Mouse (Mus musculus) embryonic facial prominence, embryonic 13.5 days (tissue): ENCODE measurements around the gene Ufsp2. TPM values are rescaled to one million over a fixed set of nuclear protein-coding genes. Genes with fewer than 3 reads are reported as not detected.

ENCODE experiments used
- ATAC-seq: fragments of 200-750 bp; cut with Nextera tagmentation; 2 replicates; pipeline ENCODE4 v1.8.0; 2017; ENCODE audit warnings: low read depth; ENCODE audit not compliant: insufficient number of reproducible peaks, insufficient read depth, low FRiP score, low TSS enrichment
- H3K27ac ChIP-seq: fragments of 300-500 bp; sonication (generic); 2 replicates; pipeline ENCODE4 v1.5.1; 2015; ENCODE audit warnings: moderate library complexity, mild to moderate bottlenecking, inconsistent platforms
- H3K27me3 ChIP-seq: fragments of 300-500 bp; sonication (generic); 2 replicates; pipeline ENCODE4 v1.6.1; 2015; ENCODE audit warnings: mild to moderate bottlenecking, inconsistent platforms
- H3K36me3 ChIP-seq: fragments of 300-500 bp; sonication (generic); 2 replicates; pipeline ENCODE4 v1.6.1; 2015; ENCODE audit warnings: mild to moderate bottlenecking, inconsistent platforms
- H3K4me1 ChIP-seq: fragments of 300-500 bp; sonication (generic); 2 replicates; pipeline ENCODE4 v1.6.1; 2015; ENCODE audit warnings: inconsistent platforms
- H3K4me2 ChIP-seq: fragments of 300-500 bp; sonication (generic); 2 replicates; pipeline ENCODE4 v1.6.1; 2015; ENCODE audit warnings: moderate library complexity, mild to moderate bottlenecking, inconsistent platforms
- H3K4me3 ChIP-seq: fragments of 300-500 bp; sonication (generic); 2 replicates; pipeline ENCODE4 v1.5.1; 2015; ENCODE audit warnings: mild to moderate bottlenecking, inconsistent platforms
- H3K9ac ChIP-seq: fragments of 300-500 bp; sonication (generic); 2 replicates; pipeline ENCODE4 v1.6.1; 2015; ENCODE audit warnings: mild to moderate bottlenecking, inconsistent platforms
- H3K9me3 ChIP-seq: fragments of 300-500 bp; sonication (generic); 2 replicates; pipeline ENCODE4 v1.6.1; 2016; ENCODE audit warnings: inconsistent platforms
- WGBS: fragments of 180-500 bp; shearing (Covaris S2); methylation state at CpG from one replicate; pipeline ENCODE4 v1.1.7; 2015; ENCODE audit warnings: mixed read lengths; 5-methylcytosine and 5-hydroxymethylcytosine counted together
- polyA plus RNA-seq: library from polyadenylated mRNA; unstranded; fragments of >200 nt; fragmentation: Nextera tagmentation; extraction: Ambion mirVana; gene quantifications from 2 replicates; pipeline ENCODE4 v1.2.1, GENCODE M21; 2015

The Ufsp2 gene
- polyA plus RNA-seq, 1 experiment from 2014 or later, result 94.7 TPM

- H3K4me1 ChIP-seq, result peaks cover 2% of the 10 kb centered on the region
- no peaks in the 10 kb centered on the region for H3K9me3 ChIP-seq
- ATAC-seq, result no peak
- H3K36me3 ChIP-seq, result peaks cover 45% of the 10 kb centered on the region
- H3K27me3 ChIP-seq, result no peaks in the 10 kb centered on the region
- 92% methylated on average over 2 of the region's 2 CpGs for WGBS
- no peak overlapping the region for H3K27ac ChIP-seq
- no peak overlapping the region for H3K9ac ChIP-seq
- no peak overlapping the region for H3K4me2 ChIP-seq
- H3K4me3 ChIP-seq, result no peak overlapping the region
Observed at GRCm38 (mm10) chr8:45994111-45994510, 18.8 kb downstream of the Ufsp2 start.

- Histone ChIP-seq H3K36me3 (peaks cover 39% of the 10 kb centered on the region), H3K4me3 (no peak overlapping the region), H3K27me3 (no peaks in the 10 kb centered on the region), H3K4me2 (no peak overlapping the region), H3K9me3 (no peaks in the 10 kb centered on the region), H3K27ac (no peak overlapping the region), H3K9ac (no peak overlapping the region), H3K4me1 (peaks cover 8% of the 10 kb centered on the region)
- WGBS, result 87% methylated on average over 3 of the region's 3 CpGs
- ATAC-seq, result no peak
Observed at GRCm38 (mm10) chr8:45995576-45995975, 20.2 kb downstream of the Ufsp2 start.

GRCm38 (mm10) chr8:45998228-45998627 lies 22.9 kb downstream of the Ufsp2 start:
- Histone ChIP-seq H3K36me3 (peaks cover 27% of the 10 kb centered on the region), H3K27me3 (no peaks in the 10 kb centered on the region), H3K9me3 (no peaks in the 10 kb centered on the region), H3K4me3 (no peak overlapping the region), H3K27ac (no peak overlapping the region), H3K4me2 (peak overlapping the region; percentile 86), H3K4me1 (peaks cover 8% of the 10 kb centered on the region), H3K9ac (no peak overlapping the region)
- no peak for ATAC-seq
- 57% methylated on average over 2 of the region's 2 CpGs for WGBS

- WGBS, result 4% methylated on average over 22 of the region's 22 CpGs
- H3K4me1 ChIP-seq, result peaks cover 8% of the 10 kb centered on the region
- H3K9me3 ChIP-seq, result no peaks in the 10 kb centered on the region
- peak within 1 kb of the TSS; percentile 97 for H3K27ac ChIP-seq
- H3K9ac ChIP-seq, result peak within 1 kb of the TSS; percentile 82
- peaks cover 21% of the 10 kb centered on the region for H3K36me3 ChIP-seq
- no peaks in the 10 kb centered on the region for H3K27me3 ChIP-seq
- ATAC-seq, result no peak
- peak within 1 kb of the TSS; percentile 54 for H3K4me3 ChIP-seq
- H3K4me2 ChIP-seq, result peak within 1 kb of the TSS; percentile 86
Observed at GRCm38 (mm10) chr8:45999138-45999783, 23.9 kb downstream of the Ufsp2 start, which contains the start of gene Lrp2bp. TSS of gene Lrp2bp (plus strand) at chr8:45999303.

GRCm38 (mm10) chr8:45999784-46000705 lies 24.7 kb downstream of the Ufsp2 start:
- 4% methylated on average over 55 of the region's 55 CpGs for WGBS
- Histone ChIP-seq H3K27me3 (no peaks in the 10 kb centered on the region), H3K36me3 (peaks cover 21% of the 10 kb centered on the region), H3K4me3 (peak overlapping the region; percentile 54), H3K9me3 (no peaks in the 10 kb centered on the region), H3K4me1 (peaks cover 8% of the 10 kb centered on the region), H3K9ac (peak overlapping the region; percentile 82), H3K27ac (peak overlapping the region; percentile 97), H3K4me2 (peak overlapping the region; percentile 86)
- ATAC-seq, result peak; percentile 97

GRCm38 (mm10) chr8:46005596-46005995 lies 30.3 kb downstream of the Ufsp2 start, which contains the start of gene Ankrd37:
TSS of gene Ankrd37 (minus strand) at chr8:46005707.
- WGBS, result 69% methylated on average over 4 of the region's 4 CpGs
- H3K4me2 ChIP-seq, result no peak within 1 kb of the TSS
- no peaks in the 10 kb centered on the region for H3K36me3 ChIP-seq
- H3K4me3 ChIP-seq, result no peak within 1 kb of the TSS
- no peak within 1 kb of the TSS for H3K9ac ChIP-seq
- H3K4me1 ChIP-seq, result peaks cover 1% of the 10 kb centered on the region
- H3K27me3 ChIP-seq, result no peaks in the 10 kb centered on the region
- no peaks in the 10 kb centered on the region for H3K9me3 ChIP-seq
- no peak for ATAC-seq
- no peak within 1 kb of the TSS for H3K27ac ChIP-seq

- ATAC-seq, result no peak
- H3K27ac ChIP-seq, result no peak overlapping the region
- WGBS, result 65% methylated on average over 3 of the region's 3 CpGs
- H3K9me3 ChIP-seq, result no peaks in the 10 kb centered on the region
- no peaks in the 10 kb centered on the region for H3K36me3 ChIP-seq
- H3K4me3 ChIP-seq, result no peak overlapping the region
- H3K9ac ChIP-seq, result no peak overlapping the region
- peaks cover 13% of the 10 kb centered on the region for H3K4me1 ChIP-seq
- no peak overlapping the region for H3K4me2 ChIP-seq
- H3K27me3 ChIP-seq, result no peaks in the 10 kb centered on the region
Observed at GRCm38 (mm10) chr8:46007050-46007672, 31.8 kb downstream of the Ufsp2 start.

- peak overlapping the region; percentile 51 for H3K4me2 ChIP-seq
- peak overlapping the region; percentile 9 for H3K4me3 ChIP-seq
- no peaks in the 10 kb centered on the region for H3K9me3 ChIP-seq
- peak overlapping the region; percentile 63; the same call in 1 of the 2 replicates for H3K27ac ChIP-seq
- H3K4me1 ChIP-seq, result peaks cover 13% of the 10 kb centered on the region
- H3K9ac ChIP-seq, result peak overlapping the region; percentile 16; the same call in 1 of the 2 replicates
- ATAC-seq, result 0 out of 2 replicates have a peak, but pooled peaks have one; percentile 15
- no peaks in the 10 kb centered on the region for H3K36me3 ChIP-seq
- 45% methylated on average over 2 of the region's 2 CpGs for WGBS
- no peaks in the 10 kb centered on the region for H3K27me3 ChIP-seq
Observed at GRCm38 (mm10) chr8:46010306-46010705, 35.0 kb downstream of the Ufsp2 start.

- H3K36me3 ChIP-seq, result no peaks in the 10 kb centered on the region
- ATAC-seq, result peak; percentile 26; the same call in 1 of the 2 replicates
- H3K4me3 ChIP-seq, result peak overlapping the region; percentile 9
- peak overlapping the region; percentile 16; the same call in 1 of the 2 replicates for H3K9ac ChIP-seq
- peak overlapping the region; percentile 63; the same call in 1 of the 2 replicates for H3K27ac ChIP-seq
- H3K4me2 ChIP-seq, result peak overlapping the region; percentile 51
- peaks cover 13% of the 10 kb centered on the region for H3K4me1 ChIP-seq
- WGBS, result 7% methylated on average over 17 of the region's 17 CpGs
- no peaks in the 10 kb centered on the region for H3K27me3 ChIP-seq
- H3K9me3 ChIP-seq, result no peaks in the 10 kb centered on the region
Observed at GRCm38 (mm10) chr8:46010746-46011680, 35.7 kb downstream of the Ufsp2 start.

- Histone ChIP-seq H3K4me2 (no peak overlapping the region), H3K27ac (no peak overlapping the region), H3K4me3 (no peak overlapping the region), H3K36me3 (no peaks in the 10 kb centered on the region), H3K9ac (no peak overlapping the region), H3K9me3 (no peaks in the 10 kb centered on the region), H3K27me3 (no peaks in the 10 kb centered on the region), H3K4me1 (peaks cover 5% of the 10 kb centered on the region)
- WGBS, result 88% methylated on average over 9 of the region's 9 CpGs
- ATAC-seq, result no peak
Observed at GRCm38 (mm10) chr8:46022203-46022602, 46.9 kb downstream of the Ufsp2 start.
